Mouse (Mus musculus) left cerebral cortex, adult 8-10 months (tissue): ENCODE results near the gene Fads6. TPM values are rescaled to one million over a fixed set of nuclear protein-coding genes. Genes with fewer than 3 reads are reported as not detected.

Experiments used
- microRNA-seq, 2 experiments: library from miRNA; unstranded; fragments of <30 nt; microRNA quantifications; one replicate each; pipeline ENCODE4 v1.2.0; 2022
- total RNA-seq, 4 experiments: library from RNA; stranded (reverse); gene quantifications; 2 replicates each; pipeline ENCODE4 v1.2.4; 2022

Gene Fads6
- total RNA-seq, 4 experiments from 2014 or later, result 18.4 to 21.9 (median 20.2) TPM

Small RNAs within 50 kb of the gene (microRNA-seq; reads per million reads assigned to microRNA genes)
- 0 reads per million in 2 experiments for gene Gm25837

Other genes starting within 250 kb of the Fads6 start
- 1 to 10 TPM in 2 of 4 experiments, not detected in 2; 1.3 to 2.8 TPM for gene Cd300ld3, start 249.3 kb downstream of the Fads6 start, total RNA-seq
- gene Cd300e, start 235.5 kb downstream of the Fads6 start, total RNA-seq, result under 1 TPM; 0.16 to 0.74 (median 0.44) TPM
- 1 to 10 TPM; 3.3 to 6.1 (median 4.8) TPM for gene Rab37, start 206.2 kb downstream of the Fads6 start, total RNA-seq
- gene Cd300lf, start 163.7 kb downstream of the Fads6 start, total RNA-seq, result 1 to 10 TPM in 2 of 4 experiments, under 1 TPM in 2; 0.30 to 2.6 (median 0.83) TPM
- 10 to 100 TPM; 63.4 to 73.8 (median 67.8) TPM for gene Slc9a3r1, start 134.3 kb downstream of the Fads6 start, total RNA-seq
- gene Tmem104, start 110.2 kb downstream of the Fads6 start, total RNA-seq, result 10 to 100 TPM; 14.0 to 24.5 (median 16.9) TPM
- 10 to 100 TPM; 27.0 to 33.4 (median 29.6) TPM for gene Nat9, start 109.8 kb downstream of the Fads6 start, total RNA-seq
- 10 to 100 TPM; 32.4 to 37.5 (median 36.3) TPM for gene Grin2c, start 30.4 kb downstream of the Fads6 start, total RNA-seq
- gene Fdxr, start 20.6 kb downstream of the Fads6 start, total RNA-seq, result 10 to 100 TPM; 15.1 to 20.1 (median 17.5) TPM
- gene Otop2, start 9.5 kb upstream of the Fads6 start, total RNA-seq, result 1 to 10 TPM in 3 of 4 experiments, under 1 TPM in 1; 0.91 to 3.2 (median 1.5) TPM
- under 1 TPM; 0.46 to 0.78 (median 0.59) TPM for gene Ush1g, start 24.4 kb upstream of the Fads6 start, total RNA-seq
- under 1 TPM in 1 of 4 experiments, not detected in 3; 0.26 TPM for gene Otop3, start 37.1 kb upstream of the Fads6 start, total RNA-seq
- gene Hid1, start 70.1 kb upstream of the Fads6 start, total RNA-seq, result 100 to 1,000 TPM; 103 to 118 (median 107) TPM
- gene Cdr2l, start 84.3 kb upstream of the Fads6 start, total RNA-seq, result 10 to 100 TPM; 26.1 to 27.7 (median 26.9) TPM
- gene Mrpl58, start 106.1 kb upstream of the Fads6 start, total RNA-seq, result 100 to 1,000 TPM; 118 to 125 (median 120) TPM
- gene Atp5h, start 122.3 kb upstream of the Fads6 start, total RNA-seq, result 100 to 1,000 TPM; 439 to 484 (median 473) TPM
- 10 to 100 TPM; 63.2 to 74.5 (median 72.3) TPM for gene Kctd2, start 122.5 kb upstream of the Fads6 start, total RNA-seq
- gene Trim80, start 142.9 kb upstream of the Fads6 start, total RNA-seq, result under 1 TPM in 2 of 4 experiments, not detected in 2; 0.16 to 0.30 TPM
- gene Slc16a5, start 164.8 kb upstream of the Fads6 start, total RNA-seq, result not detected
- gene Armc7, start 178.0 kb upstream of the Fads6 start, total RNA-seq, result 10 to 100 TPM; 11.6 to 15.1 (median 13.4) TPM
- 10 to 100 TPM; 58.4 to 66.1 (median 61.0) TPM for gene Nt5c, start 194.2 kb upstream of the Fads6 start, total RNA-seq
- gene Jpt1, start 216.7 kb upstream of the Fads6 start, total RNA-seq, result 100 to 1,000 TPM; 125 to 152 (median 137) TPM
- gene Sumo2, start 238.6 kb upstream of the Fads6 start, total RNA-seq, result 100 to 1,000 TPM; 262 to 316 (median 290) TPM